Mouse (Mus musculus) lung, postnatal 0 days (tissue): ENCODE measurements at regions not wholly inside any gene's neighbourhood (a gene's known extent, or its start where the extent isn't known, plus 50 kb on each side); places are given as distances from the start of the nearest gene placed in this dataset.

ENCODE experiments used
- ATAC-seq: fragments of 200-750 bp; cut with Nextera tagmentation; 2 replicates; pipeline ENCODE4 v1.8.0; 2017; ENCODE audit warnings: moderate library complexity
- DNase-seq: peaks from one replicate; pipeline ENCODE4 v3.0.0-alpha.2; 2016; ENCODE audit warnings: low spot score
- H3K27ac ChIP-seq: fragments of 300-500 bp; sonication (generic); 2 replicates; pipeline ENCODE4 v1.5.1; 2014; ENCODE audit warnings: antibody characterized with exemption, mild to moderate bottlenecking, low read length, mixed read lengths
- H3K27me3 ChIP-seq: fragments of 300-500 bp; sonication (generic); replicated peaks from 2 replicates; pipeline ENCODE4 v1.6.1; 2014; ENCODE audit warnings: low read length, mixed read lengths; ENCODE audit not compliant: insufficient read depth
- H3K36me3 ChIP-seq: fragments of 300-500 bp; sonication (generic); 2 replicates; pipeline ENCODE4 v1.6.1; 2014; ENCODE audit warnings: low read length, mixed read lengths; ENCODE audit not compliant: insufficient read depth
- H3K4me1 ChIP-seq: fragments of 300-500 bp; sonication (generic); 2 replicates; pipeline ENCODE4 v1.6.1; 2014; ENCODE audit warnings: antibody characterized with exemption, low read depth, low read length, mixed read lengths; ENCODE audit not compliant: insufficient read depth
- H3K4me2 ChIP-seq: fragments of 300-500 bp; sonication (generic); replicated peaks from 2 replicates; pipeline ENCODE4 v1.6.1; 2014; ENCODE audit warnings: low read depth, mild to moderate bottlenecking, low read length, moderate library complexity, mixed read lengths
- H3K4me3 ChIP-seq: fragments of 300-500 bp; sonication (generic); 2 replicates; pipeline ENCODE4 v1.5.1; 2014; ENCODE audit warnings: low read depth, low read length
- H3K9ac ChIP-seq: fragments of 300-500 bp; sonication (generic); replicated peaks from 2 replicates; pipeline ENCODE4 v1.6.1; 2014; ENCODE audit warnings: low read depth, mild to moderate bottlenecking
- H3K9me3 ChIP-seq: fragments of 300-500 bp; sonication (generic); 2 replicates; pipeline ENCODE4 v1.6.1; 2016; ENCODE audit warnings: low read length, mixed read lengths
- CTCF ChIP-seq: IDR thresholded peaks from 2 replicates; pipeline ENCODE4 v1.5.1; 2016; ENCODE audit warnings: antibody characterized with exemption, mild to moderate bottlenecking
- EP300 ChIP-seq: IDR thresholded peaks from 2 replicates; pipeline ENCODE4 v1.6.1; 2016; ENCODE audit warnings: antibody characterized with exemption, mild to moderate bottlenecking, control low read depth
- WGBS: fragments of 180-500 bp; shearing (Covaris S2); extraction: QIAGEN DNeasy Blood & Tissue Kit; methylation state at CpG from one replicate; pipeline ENCODE4 v1.1.7; 2014; 5-methylcytosine and 5-hydroxymethylcytosine counted together

- Histone ChIP-seq H3K9me3 (no peaks in the 10 kb centered on the region), H3K4me3 (no peak overlapping the region), H3K36me3 (no peaks in the 10 kb centered on the region), H3K4me1 (no peaks in the 10 kb centered on the region), H3K27me3 (no peaks in the 10 kb centered on the region), H3K4me2 (no peak overlapping the region), H3K27ac (no peak overlapping the region), H3K9ac (no peak overlapping the region)
- TF ChIP-seq CTCF: no peak
- TF ChIP-seq EP300: no peak
- DNase-seq (no peak), ATAC-seq (no peak)
- 54% methylated on average over 6 of the region's 6 CpGs for WGBS
These were observed 261.2 kb downstream of the Rngtt start for GRCm38 (mm10) chr4:33571351-33571750.

GRCm38 (mm10) chr4:33577631-33578030, 267.5 kb downstream of the Rngtt start:
- H3K4me2 ChIP-seq: no peak overlapping the region
- no peak for DNase-seq
- 90% methylated on average over 6 of the region's 6 CpGs for WGBS
- no peaks in the 10 kb centered on the region for H3K9me3 ChIP-seq
- no peak overlapping the region for H3K27ac ChIP-seq
- no peaks in the 10 kb centered on the region for H3K36me3 ChIP-seq
- no peak for ATAC-seq
- H3K9ac ChIP-seq: no peak overlapping the region
- no peaks in the 10 kb centered on the region for H3K4me1 ChIP-seq
- H3K27me3 ChIP-seq: no peaks in the 10 kb centered on the region
- no peak for TF ChIP-seq CTCF
- TF ChIP-seq EP300: no peak
- H3K4me3 ChIP-seq: no peak overlapping the region

GRCm38 (mm10) chr4:33580491-33580890, 270.4 kb downstream of the Rngtt start:
- ATAC-seq: no peak
- no peak for DNase-seq

GRCm38 (mm10) chr4:33581180-33581591, 271.1 kb downstream of the Rngtt start:
- Histone ChIP-seq H3K27me3 (no peaks in the 10 kb centered on the region), H3K36me3 (no peaks in the 10 kb centered on the region), H3K27ac (no peak overlapping the region), H3K9me3 (no peaks in the 10 kb centered on the region), H3K4me1 (no peaks in the 10 kb centered on the region), H3K4me2 (no peak overlapping the region), H3K9ac (no peak overlapping the region), H3K4me3 (no peak overlapping the region)
- TF ChIP-seq EP300 (no peak), CTCF (no peak)
- DNase-seq (no peak), ATAC-seq (no peak)
- 72% methylated on average over 15 of the region's 15 CpGs for WGBS

More at GRCm38 (mm10) chr4:33580491-33580890, 270.4 kb downstream of the Rngtt start:
- Histone ChIP-seq H3K9ac (no peak overlapping the region), H3K36me3 (no peaks in the 10 kb centered on the region), H3K4me3 (no peak overlapping the region), H3K9me3 (no peaks in the 10 kb centered on the region), H3K4me1 (no peaks in the 10 kb centered on the region), H3K4me2 (no peak overlapping the region), H3K27ac (no peak overlapping the region), H3K27me3 (no peaks in the 10 kb centered on the region)
- TF ChIP-seq EP300 (no peak), CTCF (no peak)
- 83% methylated on average over 8 of the region's 8 CpGs for WGBS

GRCm38 (mm10) chr4:33581766-33582525, 271.8 kb downstream of the Rngtt start:
- Histone ChIP-seq H3K4me3 (no peak overlapping the region), H3K4me1 (peaks cover 7% of the 10 kb centered on the region; the same call in 1 of the 2 replicates), H3K9me3 (no peaks in the 10 kb centered on the region), H3K36me3 (no peaks in the 10 kb centered on the region), H3K4me2 (no peak overlapping the region), H3K27ac (no peak overlapping the region), H3K9ac (no peak overlapping the region), H3K27me3 (no peaks in the 10 kb centered on the region)
- DNase-seq (no peak), ATAC-seq (no peak)
- WGBS: 64% methylated on average over 17 of the region's 17 CpGs
- TF ChIP-seq EP300: no peak
- TF ChIP-seq CTCF: no peak

DNA sequence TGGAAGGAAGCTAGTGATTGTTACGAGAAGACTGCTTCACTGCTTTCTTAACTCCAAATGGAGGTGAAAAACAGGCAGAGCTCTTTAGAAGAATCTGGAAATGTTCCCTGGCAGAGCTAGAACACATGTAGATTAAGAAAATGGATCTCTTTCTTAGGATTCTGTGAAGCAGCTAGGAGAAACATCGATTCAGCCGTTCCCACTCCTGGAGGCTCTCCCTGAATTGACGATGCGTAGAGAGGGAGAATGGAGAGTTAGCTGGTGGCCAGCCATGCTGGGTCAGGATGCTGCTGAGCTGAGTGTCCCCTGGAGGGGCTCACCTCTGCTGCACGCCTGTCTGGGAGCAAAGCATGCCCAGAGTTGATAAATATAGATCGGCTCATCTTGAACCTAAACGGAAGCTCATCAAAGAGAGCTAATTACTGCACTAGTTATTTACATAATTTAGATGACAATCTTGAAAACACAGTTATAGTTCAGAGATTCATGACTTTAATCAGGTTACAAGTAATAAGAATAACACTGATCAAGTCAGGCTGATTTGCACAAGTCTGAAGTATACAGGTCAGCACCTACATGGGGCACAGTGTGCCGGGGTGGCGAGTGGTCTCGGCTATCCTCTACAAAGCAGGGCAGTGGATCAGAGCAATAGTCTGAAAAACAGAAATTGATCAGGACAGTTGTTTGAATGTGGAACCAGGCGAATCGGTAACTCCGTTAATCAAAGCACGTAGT, 273.0 kb downstream of the Rngtt start:
- no peak overlapping the region for H3K4me2 ChIP-seq
- H3K27ac ChIP-seq: no peak overlapping the region
- 84% methylated on average over 15 of the region's 15 CpGs for WGBS
- no peaks in the 10 kb centered on the region for H3K36me3 ChIP-seq
- TF ChIP-seq CTCF: no peak
- no peak for TF ChIP-seq EP300
- ATAC-seq (no peak), DNase-seq (no peak)
- H3K4me3 ChIP-seq: no peak overlapping the region
- no peak overlapping the region for H3K9ac ChIP-seq
- H3K27me3 ChIP-seq: no peaks in the 10 kb centered on the region
- peaks cover 9% of the 10 kb centered on the region; the same call in 1 of the 2 replicates for H3K4me1 ChIP-seq
- H3K9me3 ChIP-seq: no peaks in the 10 kb centered on the region
